Mouse (Mus musculus) ES-E14 (cell line): ENCODE results near the gene Syt2.

Source experiments
- CHD2 ChIP-seq: IDR thresholded peaks from 2 replicates; pipeline ENCODE4 v1.6.1; 2014; ENCODE audit warnings: mild to moderate bottlenecking, low read depth, low read length, inconsistent platforms
- HCFC1 ChIP-seq: IDR thresholded peaks from 2 replicates; pipeline ENCODE4 v1.6.1; 2012; ENCODE audit warnings: low read length, inconsistent platforms, borderline replicate concordance; ENCODE audit not compliant: insufficient read depth
- MAFK ChIP-seq: IDR thresholded peaks from 2 replicates; pipeline ENCODE4 v1.6.1; 2014; ENCODE audit warnings: mild to moderate bottlenecking, low read depth, low read length, inconsistent platforms; ENCODE audit not compliant: insufficient read depth
- ZNF384 ChIP-seq: IDR thresholded peaks from 2 replicates; pipeline ENCODE4 v1.6.1; 2012; ENCODE audit warnings: low read depth, low read length, inconsistent platforms

GRCm38 (mm10) chr1:134774247-134774646, 127.8 kb downstream of the Syt2 start:
- TF ChIP-seq HCFC1: no peak
- no peak for TF ChIP-seq CHD2
- TF ChIP-seq ZNF384: no peak
- no peak for TF ChIP-seq MAFK
